Mouse (Mus musculus) limb, embryonic 10.5 days (tissue): ENCODE results near the gene Nanos3. TPM values are rescaled to one million over a fixed set of nuclear protein-coding genes. Genes with fewer than 3 reads are reported as not detected.

Experiments
- DNase-seq: peaks from one replicate; pipeline ENCODE4 v3.0.0-alpha.2; 2017; ENCODE audit warnings: low spot score
- H3K27ac ChIP-seq: fragments of 300-500 bp; sonication (generic); 2 replicates; pipeline ENCODE4 v1.5.1; 2016; ENCODE audit warnings: mild to moderate bottlenecking
- H3K27me3 ChIP-seq: fragments of 300-500 bp; sonication (generic); 2 replicates; pipeline ENCODE4 v1.6.1; 2016; ENCODE audit warnings: low read depth, mild to moderate bottlenecking; ENCODE audit not compliant: poor library complexity, severe bottlenecking
- H3K36me3 ChIP-seq: fragments of 300-500 bp; sonication (generic); 2 replicates; pipeline ENCODE4 v1.6.1; 2016; ENCODE audit warnings: mild to moderate bottlenecking, moderate library complexity
- H3K4me1 ChIP-seq: fragments of 300-500 bp; sonication (generic); 2 replicates; pipeline ENCODE4 v1.6.1; 2016
- H3K4me3 ChIP-seq: fragments of 300-500 bp; sonication (generic); 2 replicates; pipeline ENCODE4 v1.5.1; 2016; ENCODE audit warnings: mild to moderate bottlenecking, moderate library complexity
- H3K9me3 ChIP-seq: fragments of 300-500 bp; sonication (generic); replicated peaks from 2 replicates; pipeline ENCODE4 v1.6.1; 2016; ENCODE audit warnings: mild to moderate bottlenecking
- WGBS: fragments of 180-500 bp; shearing (Covaris S2); methylation state at CpG from one replicate; pipeline ENCODE4 v1.1.7; 2016; 5-methylcytosine and 5-hydroxymethylcytosine counted together
- polyA plus RNA-seq: library from polyadenylated mRNA; unstranded; fragments of >200 nt; fragmentation: Nextera tagmentation; extraction: Ambion mirVana; gene quantifications from 2 replicates; pipeline ENCODE4 v1.2.1, GENCODE M21; 2016

The Nanos3 gene
- polyA plus RNA-seq, 1 experiment from 2014 or later, result 3.1 TPM

GRCm38 (mm10) chr8:84187065-84187755 lies 2.2 kb upstream of the Nanos3 start:
- Histone ChIP-seq H3K27me3 (peaks cover 8% of the 10 kb centered on the region), H3K27ac (peak overlapping the region; percentile 63), H3K9me3 (no peaks in the 10 kb centered on the region), H3K4me3 (peak overlapping the region; percentile 47), H3K4me1 (peaks cover 54% of the 10 kb centered on the region), H3K36me3 (no peaks in the 10 kb centered on the region)
- DNase-seq, result peak; percentile 85
- WGBS, result 5% methylated on average over 21 of the region's 21 CpGs

GRCm38 (mm10) chr8:84186547-84186946 lies 1.5 kb upstream of the Nanos3 start:
- WGBS, result under 1% methylated on average over 12 of the region's 12 CpGs
- peaks cover 8% of the 10 kb centered on the region for H3K27me3 ChIP-seq
- peak; percentile 86 for DNase-seq
- H3K9me3 ChIP-seq, result no peaks in the 10 kb centered on the region
- H3K36me3 ChIP-seq, result peaks cover 3% of the 10 kb centered on the region; the same call in 1 of the 2 replicates
- H3K4me3 ChIP-seq, result peak overlapping the region; percentile 47
- H3K27ac ChIP-seq, result peak overlapping the region; percentile 63
- H3K4me1 ChIP-seq, result peaks cover 52% of the 10 kb centered on the region

GRCm38 (mm10) chr8:84184085-84185043 lies 653 bp downstream of the Nanos3 start:
- Histone ChIP-seq H3K27me3 (peaks cover 8% of the 10 kb centered on the region), H3K4me1 (peaks cover 67% of the 10 kb centered on the region), H3K36me3 (peaks cover 6% of the 10 kb centered on the region; the same call in 1 of the 2 replicates), H3K4me3 (peak overlapping the region; percentile 96), H3K27ac (peak overlapping the region; percentile 100), H3K9me3 (no peaks in the 10 kb centered on the region)
- no peak for DNase-seq
- 21% methylated on average over 21 of the region's 21 CpGs for whole genome bisulfite sequencing

GRCm38 (mm10) chr8:84183261-84184084 lies 1.5 kb downstream of the Nanos3 start:
- H3K27me3 ChIP-seq, result peaks cover 8% of the 10 kb centered on the region
- peak overlapping the region; percentile 96 for H3K4me3 ChIP-seq
- H3K4me1 ChIP-seq, result peaks cover 76% of the 10 kb centered on the region
- 4% methylated on average over 85 of the region's 87 CpGs for WGBS
- DNase-seq, result peak; percentile 80
- H3K27ac ChIP-seq, result peak overlapping the region; percentile 100
- peaks cover 14% of the 10 kb centered on the region for H3K36me3 ChIP-seq
- H3K9me3 ChIP-seq, result no peaks in the 10 kb centered on the region

GRCm38 (mm10) chr8:84182833-84183232 lies 2.2 kb downstream of the Nanos3 start:
- WGBS, result 77% methylated on average over 4 of the region's 4 CpGs
- no peak for DNase-seq
- H3K27me3 ChIP-seq, result peaks cover 8% of the 10 kb centered on the region
- peaks cover 77% of the 10 kb centered on the region for H3K4me1 ChIP-seq
- peak overlapping the region; percentile 96 for H3K4me3 ChIP-seq
- no peaks in the 10 kb centered on the region for H3K9me3 ChIP-seq
- H3K36me3 ChIP-seq, result peaks cover 20% of the 10 kb centered on the region
- peak overlapping the region; percentile 100 for H3K27ac ChIP-seq

- Histone ChIP-seq H3K4me1 (peaks cover 72% of the 10 kb centered on the region), H3K27me3 (peaks cover 8% of the 10 kb centered on the region), H3K36me3 (peaks cover 40% of the 10 kb centered on the region), H3K9me3 (no peaks in the 10 kb centered on the region), H3K27ac (peak overlapping the region; percentile 97), H3K4me3 (peak overlapping the region; percentile 47)
- peak; percentile 87 for DNase-seq
- under 1% methylated on average over 16 of the region's 16 CpGs for WGBS
Measured at GRCm38 (mm10) chr8:84180530-84181190, 4.4 kb downstream of the Nanos3 start.

- DNase-seq, result no peak
- H3K27me3 ChIP-seq, result peaks cover 6% of the 10 kb centered on the region
- H3K4me3 ChIP-seq, result peak overlapping the region; percentile 47
- H3K9me3 ChIP-seq, result no peaks in the 10 kb centered on the region
- peaks cover 72% of the 10 kb centered on the region for H3K4me1 ChIP-seq
- peak overlapping the region; percentile 97 for H3K27ac ChIP-seq
- H3K36me3 ChIP-seq, result peaks cover 47% of the 10 kb centered on the region
- WGBS, result 11% methylated on average over 4 of the region's 4 CpGs
Measured at GRCm38 (mm10) chr8:84179946-84180345, 5.1 kb downstream of the Nanos3 start.

GRCm38 (mm10) chr8:84178592-84178991 lies 6.4 kb downstream of the Nanos3 start:
- Histone ChIP-seq H3K27me3 (no peaks in the 10 kb centered on the region), H3K9me3 (no peaks in the 10 kb centered on the region), H3K4me3 (no peak overlapping the region), H3K27ac (0 out of 2 replicates have a peak overlapping the region, but pooled peaks have one; percentile 2), H3K4me1 (peaks cover 59% of the 10 kb centered on the region), H3K36me3 (peaks cover 60% of the 10 kb centered on the region)
- no peak for DNase-seq
- 84% methylated on average over 8 of the region's 8 CpGs for WGBS

GRCm38 (mm10) chr8:84177405-84177804 lies 7.6 kb downstream of the Nanos3 start:
- WGBS, result 92% methylated on average over 3 of the region's 3 CpGs
- Histone ChIP-seq H3K27ac (no peak overlapping the region), H3K36me3 (peaks cover 72% of the 10 kb centered on the region), H3K4me3 (no peak overlapping the region), H3K27me3 (no peaks in the 10 kb centered on the region), H3K9me3 (no peaks in the 10 kb centered on the region), H3K4me1 (peaks cover 47% of the 10 kb centered on the region)
- DNase-seq, result no peak

- no peaks in the 10 kb centered on the region for H3K9me3 ChIP-seq
- H3K27me3 ChIP-seq, result no peaks in the 10 kb centered on the region
- 29% methylated on average over 3 of the region's 3 CpGs for WGBS
- H3K4me1 ChIP-seq, result peaks cover 41% of the 10 kb centered on the region
- H3K27ac ChIP-seq, result 0 out of 2 replicates have a peak overlapping the region, but pooled peaks have one; percentile 42
- H3K4me3 ChIP-seq, result no peak overlapping the region; the same call in 1 of the 2 replicates
- no peak for DNase-seq
- peaks cover 78% of the 10 kb centered on the region for H3K36me3 ChIP-seq
Measured at GRCm38 (mm10) chr8:84176560-84176959, 8.5 kb downstream of the Nanos3 start.

- 91% methylated on average over 6 of the region's 6 CpGs for WGBS
- no peaks in the 10 kb centered on the region for H3K27me3 ChIP-seq
- H3K4me3 ChIP-seq, result no peak overlapping the region
Measured at GRCm38 (mm10) chr8:84173861-84174260, 11.2 kb downstream of the Nanos3 start.

GRCm38 (mm10) chr8:84170096-84170495 lies 14.9 kb downstream of the Nanos3 start:
- no peak overlapping the region for H3K4me3 ChIP-seq
- 94% methylated on average over 5 of the region's 5 CpGs for WGBS
- H3K9me3 ChIP-seq, result no peaks in the 10 kb centered on the region
- no peak overlapping the region for H3K27ac ChIP-seq
- peaks cover 57% of the 10 kb centered on the region for H3K36me3 ChIP-seq
- H3K4me1 ChIP-seq, result 0 out of 2 replicates have a peak, but pooled peaks cover 3% of the 10 kb centered on the region
- no peak for DNase-seq
- no peaks in the 10 kb centered on the region for H3K27me3 ChIP-seq

More at GRCm38 (mm10) chr8:84173861-84174260, 11.2 kb downstream of the Nanos3 start:
- Histone ChIP-seq H3K9me3 (no peaks in the 10 kb centered on the region), H3K4me1 (peaks cover 14% of the 10 kb centered on the region), H3K27ac (no peak overlapping the region), H3K36me3 (peaks cover 88% of the 10 kb centered on the region)
- DNase-seq, result no peak
